Comparison of ENCODE assay signal across 8 mouse cellular contexts in genomic region chr4:21766863-21767304, GRCm38 (mm10). TPM values are rescaled to one million over a fixed set of nuclear protein-coding genes. Genes with fewer than 3 reads are reported as not detected.
DNase-seq lines count a peak whose midpoint lies in the region; ATAC-seq and TF ChIP-seq lines count a peak whose summit lies in the region.

Usp45 (plus strand) TSS chr4:21767156.
Tstd3 (minus strand) TSS chr4:21767212.

- H3K4me1 ChIP-seq in embryonic facial prominence, embryonic 13.5 days = peaks cover 7% of the 10 kb centered on the region; the same call in 1 of the 2 replicates
- H3K4me1 ChIP-seq in heart, adult 2 months (ENCODE audit: control insufficient read depth, insufficient read depth, low read length) = no peaks in the 10 kb centered on the region
- no peaks in the 10 kb centered on the region; the same call in 1 of the 2 replicates for H3K4me1 ChIP-seq in limb, embryonic 12.5 days (replicated peaks)
- peaks cover 6% of the 10 kb centered on the region; the same call in 1 of the 2 replicates for H3K4me1 ChIP-seq in midbrain, embryonic 14.5 days (ENCODE audit: control insufficient read depth, insufficient read depth, low read length)

- H3K79me2 ChIP-seq in heart, adult 2 months (replicated peaks; ENCODE audit: control insufficient read depth, insufficient read depth, low read length) = no peaks in the 10 kb centered on the region

- WGBS in embryonic facial prominence, embryonic 13.5 days = 1% methylated on average over 17 of the region's 17 CpGs
- 2% methylated on average over 17 of the region's 17 CpGs for WGBS in heart, adult 2 months
- 3% methylated on average over 17 of the region's 17 CpGs for WGBS in limb, embryonic 12.5 days
- WGBS in midbrain, embryonic 14.5 days = under 1% methylated on average over 17 of the region's 17 CpGs

- peak within 1 kb of the TSS; percentile 71 for H3K9ac ChIP-seq in embryonic facial prominence, embryonic 13.5 days
- H3K9ac ChIP-seq in heart, adult 2 months (ENCODE audit: low read depth, low read length) = peak within 1 kb of the TSS; percentile 41
- peak within 1 kb of the TSS; percentile 57 for H3K9ac ChIP-seq in limb, embryonic 12.5 days (replicated peaks)
- H3K9ac ChIP-seq in midbrain, embryonic 14.5 days (replicated peaks; ENCODE audit: low read length) = peak within 1 kb of the TSS; percentile 74

- peak within 1 kb of the TSS; percentile 64 for H3K4me2 ChIP-seq in embryonic facial prominence, embryonic 13.5 days
- H3K4me2 ChIP-seq in limb, embryonic 12.5 days = peak within 1 kb of the TSS; percentile 73
- peak within 1 kb of the TSS; percentile 74 for H3K4me2 ChIP-seq in midbrain, embryonic 14.5 days (ENCODE audit: low read length)

- intact Hi-C loops in heart, adult 2 months (cut with DNase I) = no loop called here

- no peak for TF ChIP-seq EP300 in heart, adult 2 months (IDR thresholded peaks at IDR 0.05; ENCODE audit: insufficient read depth, low read depth, low read length)

- no peaks in the 10 kb centered on the region for H3K9me3 ChIP-seq in embryonic facial prominence, embryonic 13.5 days
- no peaks in the 10 kb centered on the region for H3K9me3 ChIP-seq in limb, embryonic 12.5 days
- H3K9me3 ChIP-seq in midbrain, embryonic 14.5 days (ENCODE audit: control insufficient read depth, low read length) = no peaks in the 10 kb centered on the region

- no peak; the same call in 1 of the 2 replicates for TF ChIP-seq CTCF in heart, adult 2 months (IDR thresholded peaks at IDR 0.05)

- no peaks in the 10 kb centered on the region for H3K27me3 ChIP-seq in embryonic facial prominence, embryonic 13.5 days
- no peaks in the 10 kb centered on the region for H3K27me3 ChIP-seq in heart, adult 2 months (ENCODE audit: control insufficient read depth, insufficient read depth, low read length)
- H3K27me3 ChIP-seq in limb, embryonic 12.5 days = no peaks in the 10 kb centered on the region
- H3K27me3 ChIP-seq in midbrain, embryonic 14.5 days (ENCODE audit: control insufficient read depth, insufficient read depth, low read length) = no peaks in the 10 kb centered on the region

- DNase-seq in 3134 (ENCODE audit: extremely low read depth, insufficient read length, low spot score) = peak; percentile 81
- DNase-seq in adrenal gland, postnatal 36 days = peak; percentile 80 to 89
- DNase-seq in heart, adult 2 months = peak; percentile 80 to 82
- peak; percentile 83 to 91 for DNase-seq in kidney, adult 8-10 months
- DNase-seq in midbrain, embryonic 14.5 days = peak; percentile 92
- peak; percentile 58 to 72 for DNase-seq in spleen, adult 18-20 months

- no peak within 1 kb of the TSS for H3K27ac ChIP-seq in embryonic facial prominence, embryonic 13.5 days
- H3K27ac ChIP-seq in heart, adult 2 months = peak within 1 kb of the TSS; percentile 47
- no peak within 1 kb of the TSS for H3K27ac ChIP-seq in limb, embryonic 12.5 days
- H3K27ac ChIP-seq in midbrain, embryonic 14.5 days (replicated peaks; ENCODE audit: low read depth, low read length) = peak within 1 kb of the TSS; percentile 75

- ATAC-seq in embryonic facial prominence, embryonic 13.5 days (ENCODE audit: insufficient number of reproducible peaks, insufficient read depth, low FRiP score, low TSS enrichment, low read depth) = peak; percentile 62; the same call in 1 of the 2 replicates
- ATAC-seq in limb, embryonic 12.5 days (ENCODE audit: insufficient number of reproducible peaks, insufficient read depth, low FRiP score, low TSS enrichment, low read depth) = peak; percentile 63; the same call in 1 of the 2 replicates
- peak; percentile 94 for ATAC-seq in midbrain, embryonic 14.5 days (ENCODE audit: low FRiP score, low TSS enrichment)

- H3K36me3 ChIP-seq in embryonic facial prominence, embryonic 13.5 days = no peaks in the 10 kb centered on the region
- H3K36me3 ChIP-seq in heart, adult 2 months (ENCODE audit: control insufficient read depth, insufficient read depth, low read length) = no peaks in the 10 kb centered on the region
- H3K36me3 ChIP-seq in limb, embryonic 12.5 days = no peaks in the 10 kb centered on the region
- no peaks in the 10 kb centered on the region for H3K36me3 ChIP-seq in midbrain, embryonic 14.5 days (ENCODE audit: control insufficient read depth, insufficient read depth, low read length)

- peak within 1 kb of the TSS; percentile 58 for H3K4me3 ChIP-seq in embryonic facial prominence, embryonic 13.5 days
- H3K4me3 ChIP-seq in heart, adult 2 months = peak within 1 kb of the TSS; percentile 85
- peak within 1 kb of the TSS; percentile 62 for H3K4me3 ChIP-seq in limb, embryonic 12.5 days (replicated peaks)
- peak within 1 kb of the TSS; percentile 69 for H3K4me3 ChIP-seq in midbrain, embryonic 14.5 days (replicated peaks; ENCODE audit: low read depth, low read length)

- TF ChIP-seq POLR2A in heart, adult 2 months (IDR thresholded peaks at IDR 0.05; ENCODE audit: insufficient read depth, low read depth, low read length) = 0 out of 2 replicates have a peak, but pooled peaks have one; percentile 29

RNA-seq across cellular contexts. Expression of gene Usp45, which starts in this region (rescaled TPM):
- 10 to 100 TPM; 16.8 to 23.6 TPM for total RNA-seq in adrenal gland, postnatal 36 days (2021)
- polyA plus RNA-seq in embryonic facial prominence, embryonic 13.5 days (2015; fragmentation: Nextera tagmentation; extraction: Ambion mirVana) = 9.4 and 13.9 TPM in 2 replicates
- total RNA-seq in heart, adult 2 months (2021) = 10 to 100 TPM; 10.4 to 12.8 TPM
- 1.9 and 4.2 TPM in 2 replicates for polyA plus RNA-seq in heart, adult 2 months (2012; rRNA removed)
- 11.8 and 13.4 TPM in 2 replicates for polyA plus RNA-seq in limb, embryonic 12.5 days (2016; fragmentation: Nextera tagmentation; extraction: Ambion mirVana)
- polyA plus RNA-seq in midbrain, embryonic 14.5 days (2014; fragmentation: Nextera tagmentation; extraction: Ambion mirVana) = 10.4 and 12.3 TPM in 2 replicates

RNA-seq across cellular contexts. Expression of gene Tstd3, which starts in this region (rescaled TPM):
- total RNA-seq in adrenal gland, postnatal 36 days (2021) = 10 to 100 TPM in 1 of 2 experiments, 1 to 10 TPM in 1; 6.4 to 12.9 TPM
- 7.4 and 7.6 TPM in 2 replicates for polyA plus RNA-seq in embryonic facial prominence, embryonic 13.5 days (2015; fragmentation: Nextera tagmentation; extraction: Ambion mirVana)
- total RNA-seq in heart, adult 2 months (2021) = 10 to 100 TPM; 16.5 to 16.6 TPM
- 7.5 and 12.2 TPM in 2 replicates for polyA plus RNA-seq in heart, adult 2 months (2012; rRNA removed)
- 8.8 and 9.8 TPM in 2 replicates for polyA plus RNA-seq in limb, embryonic 12.5 days (2016; fragmentation: Nextera tagmentation; extraction: Ambion mirVana)
- polyA plus RNA-seq in midbrain, embryonic 14.5 days (2014; fragmentation: Nextera tagmentation; extraction: Ambion mirVana) = 20.0 and 26.9 TPM in 2 replicates

Comparison
In these comparisons a context has a peak if more than half of its experiments do, and no peak if none do; other contexts are left out.
1. H3K27ac ChIP-seq: peak in heart, adult 2 months (single experiment) and midbrain, embryonic 14.5 days (single experiment); none in embryonic facial prominence, embryonic 13.5 days (single experiment) and limb, embryonic 12.5 days (single experiment).
2. Peak in every context shown above with its lines, with median percentiles within 50 percentile points of each other: DNase-seq, ATAC-seq, H3K4me2 ChIP-seq, H3K4me3 ChIP-seq and H3K9ac ChIP-seq.